Mouse (Mus musculus) ES-Bruce4 (cell line): ENCODE measurements around the gene Gm5767. TPM values are rescaled to one million over a fixed set of nuclear protein-coding genes. Genes with fewer than 3 reads are reported as not detected.

Source experiments
- H3K27ac ChIP-seq: 2 replicates; pipeline ENCODE4 v1.5.1; 2012; ENCODE audit warnings: low read length, inconsistent platforms; ENCODE audit not compliant: insufficient read depth
- H3K27me3 ChIP-seq: 2 replicates; pipeline ENCODE4 v1.6.1; 2012; ENCODE audit warnings: mild to moderate bottlenecking, low read length, inconsistent platforms; ENCODE audit not compliant: control insufficient read depth, poor library complexity, insufficient read depth, severe bottlenecking
- H3K36me3 ChIP-seq: 2 replicates; pipeline ENCODE4 v1.6.1; 2012; ENCODE audit warnings: inconsistent platforms, mild to moderate bottlenecking, low read length, moderate library complexity; ENCODE audit not compliant: control insufficient read depth, poor library complexity, insufficient read depth, severe bottlenecking
- H3K4me1 ChIP-seq: one replicate; pipeline ENCODE4 v1.8.1; 2011; ENCODE audit warnings: low read length; ENCODE audit not compliant: control insufficient read depth, insufficient read depth
- H3K4me3 ChIP-seq: 2 replicates; pipeline ENCODE4 v1.5.1; 2011; ENCODE audit warnings: low read depth, mild to moderate bottlenecking, low read length
- H3K9ac ChIP-seq: 2 replicates; pipeline ENCODE4 v1.6.1; 2012; ENCODE audit warnings: low read depth, mild to moderate bottlenecking, inconsistent platforms; ENCODE audit not compliant: poor library complexity, severe bottlenecking
- H3K9me3 ChIP-seq: replicated peaks from 2 replicates; pipeline ENCODE4 v1.6.1; 2012; ENCODE audit warnings: mild to moderate bottlenecking, low read length, inconsistent platforms; ENCODE audit not compliant: control insufficient read depth, poor library complexity, insufficient read depth, severe bottlenecking
- CTCF ChIP-seq: IDR thresholded peaks from one replicate; pipeline ENCODE4 v1.8.1; 2011; ENCODE audit warnings: low read depth, low read length
- EP300 ChIP-seq: IDR thresholded peaks from 2 replicates; pipeline ENCODE4 v1.6.1; 2011; ENCODE audit warnings: low read depth, low read length; ENCODE audit not compliant: insufficient read depth
- POLR2A ChIP-seq: IDR thresholded peaks from one replicate; pipeline ENCODE4 v1.8.1; 2011; ENCODE audit warnings: low read length; ENCODE audit not compliant: insufficient read depth
- polyA plus RNA-seq: library from polyadenylated mRNA; stranded (reverse); fragments of >200 nt; gene quantifications from 2 replicates; pipeline ENCODE4 v1.2.4, GENCODE M21; 2011; ENCODE audit warnings: low read depth; ENCODE audit not compliant: missing spikeins, insufficient read depth, insufficient read length

Gene Gm5767
- polyA plus RNA-seq, 1 experiment, result not detected

- peaks cover 13% of the 10 kb centered on the region for H3K36me3 ChIP-seq
- no peaks in the 10 kb centered on the region for H3K4me1 ChIP-seq
- no peak overlapping the region for H3K4me3 ChIP-seq
- no peak for TF ChIP-seq POLR2A
- peak; percentile 80 for TF ChIP-seq CTCF
- no peaks in the 10 kb centered on the region for H3K27me3 ChIP-seq
- no peak overlapping the region for H3K9ac ChIP-seq
- no peaks in the 10 kb centered on the region for H3K9me3 ChIP-seq
- H3K27ac ChIP-seq, result no peak overlapping the region
These were observed 36.7 kb upstream of the Gm5767 start for GRCm38 (mm10) chr16:8643855-8644254.

GRCm38 (mm10) chr16:8645546-8645945 lies 35.0 kb upstream of the Gm5767 start:
- Histone ChIP-seq H3K4me1 (no peaks in the 10 kb centered on the region), H3K9ac (no peak overlapping the region), H3K36me3 (peaks cover 13% of the 10 kb centered on the region), H3K27me3 (no peaks in the 10 kb centered on the region), H3K9me3 (no peaks in the 10 kb centered on the region), H3K27ac (no peak overlapping the region), H3K4me3 (no peak overlapping the region)
- no peak for TF ChIP-seq CTCF
- TF ChIP-seq EP300, result no peak
- no peak for TF ChIP-seq POLR2A

GRCm38 (mm10) chr16:8650007-8650406 lies 30.6 kb upstream of the Gm5767 start:
- Histone ChIP-seq H3K27ac (no peak overlapping the region), H3K4me3 (no peak overlapping the region), H3K27me3 (no peaks in the 10 kb centered on the region), H3K9me3 (no peaks in the 10 kb centered on the region), H3K36me3 (peaks cover 13% of the 10 kb centered on the region), H3K9ac (no peak overlapping the region), H3K4me1 (no peaks in the 10 kb centered on the region)
- TF ChIP-seq POLR2A (no peak), EP300 (no peak), CTCF (no peak)

GRCm38 (mm10) chr16:8655108-8655507 lies 25.5 kb upstream of the Gm5767 start:
- no peak for TF ChIP-seq EP300
- no peak for TF ChIP-seq POLR2A
- TF ChIP-seq CTCF, result no peak
- H3K27me3 ChIP-seq, result no peaks in the 10 kb centered on the region
- H3K4me1 ChIP-seq, result no peaks in the 10 kb centered on the region
- H3K27ac ChIP-seq, result no peak overlapping the region
- no peak overlapping the region for H3K9ac ChIP-seq
- no peaks in the 10 kb centered on the region; the same call in 1 of the 2 replicates for H3K36me3 ChIP-seq
- H3K4me3 ChIP-seq, result no peak overlapping the region
- no peaks in the 10 kb centered on the region for H3K9me3 ChIP-seq

- Histone ChIP-seq H3K4me3 (no peak overlapping the region), H3K36me3 (no peaks in the 10 kb centered on the region; the same call in 1 of the 2 replicates), H3K27ac (no peak overlapping the region), H3K27me3 (no peaks in the 10 kb centered on the region), H3K9ac (no peak overlapping the region), H3K9me3 (no peaks in the 10 kb centered on the region), H3K4me1 (no peaks in the 10 kb centered on the region)
- TF ChIP-seq CTCF, result no peak
These were observed 25.0 kb upstream of the Gm5767 start for GRCm38 (mm10) chr16:8655599-8655998.

- H3K27ac ChIP-seq, result no peak overlapping the region
- H3K9ac ChIP-seq, result no peak overlapping the region
- no peaks in the 10 kb centered on the region for H3K27me3 ChIP-seq
- no peaks in the 10 kb centered on the region for H3K4me1 ChIP-seq
- TF ChIP-seq POLR2A (no peak), EP300 (0 out of 2 replicates have a peak, but pooled peaks have one; percentile 15), CTCF (no peak)
- no peaks in the 10 kb centered on the region; the same call in 1 of the 2 replicates for H3K36me3 ChIP-seq
- no peaks in the 10 kb centered on the region for H3K9me3 ChIP-seq
- H3K4me3 ChIP-seq, result no peak overlapping the region
These were observed 24.3 kb upstream of the Gm5767 start for GRCm38 (mm10) chr16:8656256-8656655.
